Mouse (Mus musculus) limb, embryonic 13.5 days (tissue): ENCODE data around the gene Tulp4. TPM values are rescaled to one million over a fixed set of nuclear protein-coding genes. Genes with fewer than 3 reads are reported as not detected.

Experiments used
- ATAC-seq: fragments of 200-750 bp; cut with Nextera tagmentation; 2 replicates; pipeline ENCODE4 v1.8.0; 2017; ENCODE audit warnings: low read depth, moderate number of reproducible peaks, moderate TSS enrichment; ENCODE audit not compliant: low FRiP score
- H3K27ac ChIP-seq: fragments of 300-500 bp; sonication (generic); 2 replicates; pipeline ENCODE4 v1.5.1; 2015; ENCODE audit warnings: inconsistent platforms, mild to moderate bottlenecking, moderate library complexity
- H3K27me3 ChIP-seq: fragments of 300-500 bp; sonication (generic); 2 replicates; pipeline ENCODE4 v1.6.1; 2015; ENCODE audit warnings: mild to moderate bottlenecking, inconsistent platforms
- H3K36me3 ChIP-seq: fragments of 300-500 bp; sonication (generic); 2 replicates; pipeline ENCODE4 v1.6.1; 2015; ENCODE audit warnings: inconsistent platforms, mild to moderate bottlenecking, moderate library complexity
- H3K4me1 ChIP-seq: fragments of 300-500 bp; sonication (generic); 2 replicates; pipeline ENCODE4 v1.6.1; 2015; ENCODE audit warnings: inconsistent platforms
- H3K4me2 ChIP-seq: fragments of 300-500 bp; sonication (generic); replicated peaks from 2 replicates; pipeline ENCODE4 v1.6.1; 2015; ENCODE audit warnings: inconsistent platforms, mild to moderate bottlenecking, moderate library complexity
- H3K4me3 ChIP-seq: fragments of 300-500 bp; sonication (generic); 2 replicates; pipeline ENCODE4 v1.5.1; 2015; ENCODE audit warnings: moderate library complexity, mild to moderate bottlenecking, inconsistent platforms
- H3K9ac ChIP-seq: fragments of 300-500 bp; sonication (generic); 2 replicates; pipeline ENCODE4 v1.6.1; 2015; ENCODE audit warnings: mild to moderate bottlenecking, inconsistent platforms
- H3K9me3 ChIP-seq: fragments of 300-500 bp; sonication (generic); 2 replicates; pipeline ENCODE4 v1.6.1; 2016; ENCODE audit warnings: inconsistent platforms
- WGBS: fragments of 180-500 bp; shearing (Covaris S2); methylation state at CpG from one replicate; pipeline ENCODE4 v1.1.7; 2015; 5-methylcytosine and 5-hydroxymethylcytosine counted together
- polyA plus RNA-seq: library from polyadenylated mRNA; unstranded; fragments of >200 nt; fragmentation: Nextera tagmentation; extraction: Ambion mirVana; gene quantifications from 2 replicates; pipeline ENCODE4 v1.2.1, GENCODE M21; 2015

The Tulp4 gene
- polyA plus RNA-seq: 111 and 114 TPM in 2 replicates

DNA sequence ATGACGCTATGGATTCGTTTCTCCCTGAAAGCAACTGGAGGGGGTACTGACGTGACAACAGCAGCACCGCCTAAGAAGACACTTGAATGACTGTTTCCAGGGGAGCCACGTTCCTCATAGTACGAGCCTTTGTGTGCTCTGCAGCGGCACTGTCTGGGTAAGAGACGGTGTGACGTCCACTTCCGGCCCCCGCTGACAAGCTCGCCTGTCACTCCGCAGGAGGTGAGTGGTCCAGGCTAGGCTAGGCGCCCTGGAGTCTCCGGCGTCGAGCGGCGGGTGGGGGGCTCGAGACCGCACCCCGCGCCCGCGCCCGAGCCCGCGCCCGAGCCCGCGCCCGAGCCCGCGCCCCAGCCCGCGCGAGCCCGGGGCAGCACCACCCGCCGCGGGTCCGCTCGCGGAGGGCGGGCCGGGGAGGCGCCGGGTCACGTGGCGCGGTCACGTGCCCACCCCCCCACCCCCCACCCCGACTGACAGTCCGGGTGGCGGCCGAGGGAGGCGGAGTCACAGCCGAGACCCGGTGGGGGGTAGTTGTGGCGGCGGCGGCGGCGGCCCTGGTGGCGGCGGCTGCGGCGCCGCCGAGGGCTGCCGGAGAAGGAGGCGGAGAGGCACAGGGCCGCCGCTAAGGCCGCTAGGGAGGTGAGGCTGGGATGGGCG is at the start of gene Tulp4:
Tulp4 (plus strand) TSS at position 77 of the 654 bp plus-strand sequence.
- H3K9ac ChIP-seq: peak within 1 kb of the TSS; percentile 96
- H3K4me3 ChIP-seq: peak within 1 kb of the TSS; percentile 86
- peaks cover 18% of the 10 kb centered on the region for H3K36me3 ChIP-seq
- no peaks in the 10 kb centered on the region for H3K9me3 ChIP-seq
- peaks cover 6% of the 10 kb centered on the region; the same call in 1 of the 2 replicates for H3K27me3 ChIP-seq
- H3K4me1 ChIP-seq: peaks cover 22% of the 10 kb centered on the region
- H3K4me2 ChIP-seq: peak within 1 kb of the TSS; percentile 88
- ATAC-seq: peak; percentile 93
- under 1% methylated on average over 27 of the region's 76 CpGs for WGBS
- H3K27ac ChIP-seq: peak within 1 kb of the TSS; percentile 96

GRCm38 (mm10) chr17:6062793-6063192 is 43.4 kb upstream of the Tulp4 start:
- H3K27me3 ChIP-seq: no peaks in the 10 kb centered on the region
- ATAC-seq: no peak
- no peak overlapping the region for H3K27ac ChIP-seq
- no peak overlapping the region for H3K4me2 ChIP-seq
- 79% methylated on average over 8 of the region's 8 CpGs for WGBS
- peaks cover 55% of the 10 kb centered on the region for H3K36me3 ChIP-seq
- H3K4me1 ChIP-seq: no peaks in the 10 kb centered on the region
- H3K9me3 ChIP-seq: no peaks in the 10 kb centered on the region
- H3K4me3 ChIP-seq: no peak overlapping the region
- no peak overlapping the region for H3K9ac ChIP-seq

- Histone ChIP-seq H3K9ac (no peak overlapping the region), H3K4me2 (no peak overlapping the region), H3K27ac (no peak overlapping the region), H3K4me1 (no peaks in the 10 kb centered on the region), H3K36me3 (peaks cover 55% of the 10 kb centered on the region), H3K9me3 (no peaks in the 10 kb centered on the region), H3K27me3 (no peaks in the 10 kb centered on the region), H3K4me3 (no peak overlapping the region)
- no peak for ATAC-seq
- 87% methylated on average over 5 of the region's 5 CpGs for WGBS
Observed at GRCm38 (mm10) chr17:6063532-6063931, 42.7 kb upstream of the Tulp4 start.

DNA sequence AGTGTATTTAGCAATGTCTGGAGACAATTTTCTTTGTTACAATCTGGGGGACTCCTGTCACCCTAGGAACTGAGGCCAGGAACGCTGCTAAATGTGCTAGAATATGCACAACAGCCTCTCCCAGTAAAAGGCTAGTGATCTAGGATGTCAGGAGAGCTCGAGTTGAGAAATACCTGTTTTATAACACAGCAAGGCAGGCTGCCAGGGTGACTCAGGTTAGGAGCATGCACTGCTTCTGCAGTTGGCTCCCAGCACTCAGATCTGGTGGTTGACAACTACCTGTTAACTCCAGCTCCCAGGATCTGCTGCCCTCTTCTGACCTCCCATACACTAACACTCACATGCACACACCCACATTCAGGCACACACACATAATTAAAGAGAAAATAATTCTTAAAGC is 40.2 kb upstream of the Tulp4 start:
- Histone ChIP-seq H3K27me3 (no peaks in the 10 kb centered on the region), H3K27ac (no peak overlapping the region), H3K9ac (no peak overlapping the region), H3K4me3 (no peak overlapping the region), H3K9me3 (no peaks in the 10 kb centered on the region), H3K4me2 (no peak overlapping the region), H3K4me1 (no peaks in the 10 kb centered on the region), H3K36me3 (peaks cover 67% of the 10 kb centered on the region)
- ATAC-seq: no peak
- 91% methylated on average over 2 of the region's 2 CpGs for WGBS

GRCm38 (mm10) chr17:6067613-6068012 is 38.6 kb upstream of the Tulp4 start:
- no peak for ATAC-seq
- Histone ChIP-seq H3K4me3 (no peak overlapping the region), H3K4me2 (no peak overlapping the region), H3K36me3 (peaks cover 75% of the 10 kb centered on the region), H3K9me3 (no peaks in the 10 kb centered on the region), H3K27me3 (no peaks in the 10 kb centered on the region), H3K9ac (no peak overlapping the region), H3K27ac (no peak overlapping the region), H3K4me1 (no peaks in the 10 kb centered on the region)
- WGBS: 97% methylated on average over 7 of the region's 7 CpGs

GRCm38 (mm10) chr17:6069866-6070265 is 36.4 kb upstream of the Tulp4 start:
- Histone ChIP-seq H3K27ac (no peak overlapping the region), H3K4me2 (no peak overlapping the region), H3K9ac (no peak overlapping the region), H3K4me1 (no peaks in the 10 kb centered on the region), H3K36me3 (peaks cover 69% of the 10 kb centered on the region), H3K27me3 (no peaks in the 10 kb centered on the region), H3K4me3 (no peak overlapping the region), H3K9me3 (no peaks in the 10 kb centered on the region)
- WGBS: 95% methylated on average over 6 of the region's 6 CpGs
- ATAC-seq: no peak

DNA sequence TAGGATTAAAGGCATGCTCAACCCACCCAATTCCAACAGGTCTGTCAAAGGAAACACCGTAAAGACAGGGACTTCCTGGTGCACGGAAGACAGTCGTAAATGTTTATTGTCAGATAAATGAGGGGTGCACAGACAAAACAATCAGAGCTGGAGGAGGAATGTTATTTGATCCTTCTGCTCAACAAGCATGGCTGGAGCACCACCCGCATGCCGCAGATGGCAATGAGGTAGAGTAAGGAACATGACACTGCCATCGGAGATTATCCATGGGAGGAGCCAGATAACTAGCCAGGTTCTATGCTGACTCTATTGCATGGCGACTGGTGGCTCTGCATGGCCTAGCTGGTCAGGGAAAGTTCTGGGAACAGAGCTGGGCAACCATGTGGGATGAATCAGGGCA is 32.8 kb upstream of the Tulp4 start:
- H3K27ac ChIP-seq: no peak overlapping the region
- ATAC-seq: no peak
- WGBS: 33% methylated on average over 7 of the region's 7 CpGs

DNA sequence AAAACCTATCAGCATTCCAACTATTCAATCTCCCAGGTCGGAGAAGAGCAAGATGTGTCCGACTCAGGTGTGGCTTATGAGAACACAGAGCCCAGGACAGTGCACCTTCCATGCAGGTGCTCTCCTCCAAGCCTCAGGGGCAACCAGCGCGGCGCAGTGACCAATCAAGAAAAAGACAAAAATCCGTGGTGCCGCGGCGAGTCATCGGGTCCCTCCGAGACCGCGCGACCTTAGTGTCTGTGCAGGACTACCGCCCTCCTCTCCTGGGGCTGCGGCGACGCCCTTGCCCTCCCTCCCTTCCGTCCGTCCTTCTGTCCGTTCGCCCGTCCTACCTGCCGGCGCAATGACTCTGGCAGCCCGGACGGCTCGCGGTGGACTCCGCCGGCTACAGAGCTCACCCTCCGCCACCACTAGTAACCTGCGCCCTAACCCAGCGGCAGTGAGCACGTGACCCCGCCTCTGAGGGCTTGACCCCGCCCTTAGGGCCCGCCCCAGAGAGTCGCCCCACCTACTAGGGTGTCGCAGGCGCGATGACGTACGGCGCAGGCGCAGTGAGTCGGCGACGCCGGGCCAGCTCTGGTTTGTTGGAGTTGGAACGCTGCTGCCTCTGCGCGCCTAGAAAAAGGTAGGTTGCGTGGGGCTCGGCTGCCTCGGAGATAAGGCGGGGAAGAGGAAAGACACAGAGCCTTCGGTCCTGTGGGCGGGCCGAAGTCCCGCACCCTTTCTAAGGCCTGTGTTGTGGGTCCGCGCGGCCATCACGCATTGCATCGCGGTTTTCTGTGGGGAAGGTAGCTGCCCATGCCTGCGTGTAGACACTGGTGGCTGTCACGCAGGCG is 26.7 kb upstream of the Tulp4 start, which contains the start of the genes Serac1 and Gtf2h5:
Serac1 (minus strand) TSS at position 455 of the 836 bp plus-strand sequence.
Gtf2h5 (plus strand) TSS at position 500 of the 836 bp plus-strand sequence.
- Histone ChIP-seq H3K4me3 (peak within 1 kb of the TSS; percentile 76), H3K27me3 (no peaks in the 10 kb centered on the region), H3K27ac (peak within 1 kb of the TSS; percentile 85), H3K9me3 (no peaks in the 10 kb centered on the region), H3K4me2 (peak within 1 kb of the TSS; percentile 82), H3K4me1 (peaks cover 16% of the 10 kb centered on the region), H3K36me3 (peaks cover 23% of the 10 kb centered on the region), H3K9ac (peak within 1 kb of the TSS; percentile 90)
- ATAC-seq: peak; percentile 98
- under 1% methylated on average over 64 of the region's 70 CpGs for WGBS

More for the DNA sequence above, 32.8 kb upstream of the Tulp4 start:
- Histone ChIP-seq H3K4me2 (no peak overlapping the region), H3K9me3 (no peaks in the 10 kb centered on the region), H3K4me3 (no peak overlapping the region), H3K27me3 (no peaks in the 10 kb centered on the region), H3K4me1 (no peaks in the 10 kb centered on the region), H3K36me3 (peaks cover 48% of the 10 kb centered on the region), H3K9ac (no peak overlapping the region)

DNA sequence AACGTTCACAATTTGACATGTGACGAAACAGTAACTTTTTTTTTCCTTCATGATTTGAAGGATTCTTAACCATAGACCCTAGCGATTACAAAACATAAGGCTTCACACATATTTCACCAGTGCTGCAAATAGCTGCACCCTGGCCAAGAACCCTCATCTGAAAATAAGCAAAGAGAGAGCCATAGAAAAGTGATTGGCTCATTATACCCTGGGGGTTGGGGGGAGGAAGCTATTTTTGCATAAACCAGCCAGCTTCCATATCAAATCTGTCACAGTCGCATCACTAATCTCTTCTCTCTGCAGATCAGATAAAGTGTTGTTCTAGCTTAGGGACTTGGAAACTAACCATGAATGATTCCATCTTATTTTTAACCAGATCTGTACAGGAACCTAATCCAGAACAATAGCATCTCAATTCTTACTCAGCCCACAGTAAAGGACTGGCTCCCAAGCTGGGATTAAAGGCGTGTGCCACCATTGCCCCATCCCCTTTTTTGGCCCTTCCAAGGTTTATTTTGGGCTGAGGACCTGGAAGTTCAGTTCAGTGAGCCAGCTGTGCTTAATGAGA is 22.8 kb upstream of the Tulp4 start:
- Histone ChIP-seq H3K4me1 (peaks cover 16% of the 10 kb centered on the region), H3K4me3 (no peak overlapping the region), H3K27me3 (no peaks in the 10 kb centered on the region), H3K27ac (no peak overlapping the region), H3K4me2 (no peak overlapping the region), H3K36me3 (peaks cover 52% of the 10 kb centered on the region), H3K9me3 (no peaks in the 10 kb centered on the region), H3K9ac (no peak overlapping the region)
- WGBS: 92% methylated on average over 5 of the region's 5 CpGs
- ATAC-seq: no peak

- Histone ChIP-seq H3K27ac (no peak overlapping the region), H3K4me2 (no peak overlapping the region), H3K27me3 (no peaks in the 10 kb centered on the region), H3K36me3 (peaks cover 23% of the 10 kb centered on the region), H3K9me3 (no peaks in the 10 kb centered on the region), H3K4me3 (no peak overlapping the region), H3K4me1 (no peaks in the 10 kb centered on the region), H3K9ac (no peak overlapping the region)
- ATAC-seq: no peak
- WGBS: 87% methylated on average over 6 of the region's 6 CpGs
Observed at GRCm38 (mm10) chr17:6091604-6092003, 14.6 kb upstream of the Tulp4 start.

- no peak for ATAC-seq
- no peak overlapping the region for H3K4me2 ChIP-seq
- no peak overlapping the region for H3K4me3 ChIP-seq
- H3K36me3 ChIP-seq: peaks cover 10% of the 10 kb centered on the region
- no peaks in the 10 kb centered on the region for H3K27me3 ChIP-seq
- no peaks in the 10 kb centered on the region for H3K4me1 ChIP-seq
- H3K9me3 ChIP-seq: no peaks in the 10 kb centered on the region
- H3K9ac ChIP-seq: no peak overlapping the region
- no peak overlapping the region for H3K27ac ChIP-seq
Observed at GRCm38 (mm10) chr17:6095579-6095978, 10.7 kb upstream of the Tulp4 start.

DNA sequence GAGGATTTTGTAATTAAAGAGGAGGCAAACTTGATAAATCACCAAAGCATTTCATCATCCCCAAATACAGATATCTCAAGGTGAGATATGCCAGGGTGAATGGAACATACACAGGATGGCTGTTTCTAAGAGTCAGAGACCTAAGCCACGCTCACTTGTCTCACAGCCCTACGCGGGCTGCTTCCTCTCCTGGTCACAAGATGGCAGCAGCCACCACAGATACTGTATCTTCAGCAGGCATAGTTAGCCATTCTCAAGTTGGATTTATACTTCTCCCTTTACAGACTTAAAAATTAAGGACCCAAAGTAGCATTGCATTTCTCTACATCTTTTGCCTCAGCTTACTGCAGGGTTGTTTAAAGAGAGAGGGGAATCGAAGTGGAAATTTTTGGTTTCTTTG is 8.4 kb upstream of the Tulp4 start:
- Histone ChIP-seq H3K36me3 (0 out of 2 replicates have a peak, but pooled peaks cover under 1% of the 10 kb centered on the region), H3K27me3 (no peaks in the 10 kb centered on the region), H3K4me3 (no peak overlapping the region), H3K9ac (no peak overlapping the region), H3K4me2 (no peak overlapping the region), H3K27ac (no peak overlapping the region), H3K4me1 (no peaks in the 10 kb centered on the region), H3K9me3 (no peaks in the 10 kb centered on the region)
- 30% methylated on average over 4 of the region's 4 CpGs for WGBS
- ATAC-seq: no peak
